Mouse (Mus musculus): ENCODE measurements around the gene Kalrn.

Kalrn gene

DNA sequence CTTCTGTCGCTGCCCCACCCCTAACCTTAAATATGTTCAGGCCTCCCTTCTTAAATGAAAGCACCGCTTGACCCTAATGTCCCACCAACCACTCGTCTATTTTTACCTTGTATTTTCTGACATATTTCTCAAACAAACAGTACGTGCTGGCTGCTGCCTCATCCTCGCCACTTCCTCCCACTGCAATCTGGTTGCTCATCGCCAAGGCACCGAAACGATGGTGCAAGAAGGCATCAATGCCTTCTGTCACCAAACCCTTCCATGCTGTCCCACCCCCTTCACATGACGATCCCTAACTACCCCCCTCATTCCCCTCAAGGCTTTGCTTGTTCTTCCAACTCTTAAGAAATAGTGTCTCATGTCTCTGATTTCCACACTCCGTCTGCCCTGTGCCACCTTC, 69.1 kb downstream of the Kalrn start:
- peak in 1 of 2 experiments; percentile 59 for DNase-seq (ENCODE audit: low spot score in 2 of 2)

DNA sequence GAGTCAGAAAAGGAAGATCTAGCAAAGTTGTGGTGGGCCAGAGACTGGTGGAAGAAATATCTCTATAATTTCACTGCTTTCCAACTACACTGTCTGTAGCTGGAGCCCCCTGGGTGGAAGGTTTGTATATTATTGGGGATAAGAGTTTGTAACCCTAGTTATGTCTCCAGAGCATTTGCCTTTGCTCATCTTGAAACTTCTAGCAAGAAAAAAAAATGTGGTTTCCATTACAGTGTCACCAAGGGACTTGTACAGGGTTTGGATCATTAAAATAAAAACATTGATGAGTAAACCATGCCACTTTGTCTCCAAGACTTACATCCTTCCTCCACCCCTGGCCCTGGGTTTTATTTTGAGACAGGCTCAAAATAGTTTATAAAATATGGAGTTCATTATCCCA, 71.2 kb downstream of the Kalrn start:
- no peak for DNase-seq (ENCODE audit: low spot score in 2 of 2)

GRCm38 (mm10) chr16:34494741-34495140, 78.6 kb downstream of the Kalrn start:
- DNase-seq (ENCODE audit: low spot score in 2 of 2) = no peak

DNA sequence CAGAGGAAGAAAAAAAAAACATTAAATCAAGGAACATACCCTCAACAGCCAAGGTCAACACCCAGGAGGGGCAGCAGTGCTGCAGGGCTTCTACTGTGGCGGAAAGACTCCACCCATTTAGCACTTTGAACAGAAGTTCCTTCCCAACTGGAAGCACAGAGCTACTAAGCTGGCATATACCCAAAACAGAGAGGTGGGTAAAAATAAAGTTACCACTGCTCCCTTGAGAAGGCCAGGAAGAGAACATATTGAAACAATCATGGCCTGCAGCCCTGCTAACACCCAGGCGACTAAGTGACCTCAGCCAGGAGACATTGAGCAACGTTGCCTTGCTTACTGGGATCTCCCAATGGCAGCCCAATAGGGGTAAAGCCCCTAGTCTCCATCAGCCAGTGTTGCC, 79.4 kb downstream of the Kalrn start:
- no peak for DNase-seq (ENCODE audit: low spot score in 2 of 2)

DNA sequence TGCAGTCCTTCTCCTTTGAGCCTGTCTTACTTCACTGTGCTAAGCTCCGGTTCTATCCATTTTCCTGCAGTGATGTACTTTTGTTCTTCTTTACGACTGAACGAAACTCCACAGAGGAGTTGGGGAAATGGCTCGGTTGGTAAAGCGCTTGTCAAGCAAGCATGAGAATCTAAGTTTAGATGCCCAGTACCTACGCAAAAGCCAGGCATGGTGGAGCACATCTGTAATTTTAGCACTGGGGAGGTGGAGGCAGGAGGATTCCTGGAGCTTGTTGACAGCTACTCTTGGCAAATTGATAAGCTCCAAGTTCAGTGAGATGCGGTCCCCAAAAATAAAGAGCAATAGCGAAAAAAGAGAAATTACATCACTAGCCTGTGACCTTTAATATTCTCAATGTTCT, 82.1 kb downstream of the Kalrn start:
- peak in 1 of 2 experiments; percentile 64 for DNase-seq (ENCODE audit: low spot score in 2 of 2)

- no peak for DNase-seq (ENCODE audit: low spot score in 2 of 2)
These were observed 82.8 kb downstream of the Kalrn start for GRCm38 (mm10) chr16:34490506-34490905.

DNA sequence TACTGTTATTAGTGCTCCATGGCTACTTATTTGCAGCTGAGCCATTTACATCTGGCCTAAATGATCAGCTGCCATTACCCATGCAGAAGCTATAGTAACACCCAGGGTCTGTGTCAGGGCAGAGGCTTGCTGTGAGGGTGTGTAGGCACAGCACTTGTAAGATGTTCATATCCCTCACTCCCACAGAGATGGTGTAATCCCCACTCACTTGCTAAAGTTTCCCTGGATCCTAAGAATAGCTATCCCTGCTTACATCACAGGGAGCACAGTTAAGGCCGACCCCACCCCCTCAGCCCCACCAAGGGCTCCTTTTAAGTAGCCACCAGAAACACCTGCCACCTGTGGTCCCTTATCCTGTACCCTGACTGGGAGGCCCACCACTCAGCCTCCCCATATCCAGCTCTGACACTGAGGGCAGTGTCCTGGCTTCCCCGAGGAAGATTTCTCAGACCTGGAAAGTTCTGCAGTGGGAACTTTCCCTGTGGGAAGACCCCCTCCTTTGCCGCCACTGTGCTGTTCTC, 83.5 kb downstream of the Kalrn start:
- no peak for DNase-seq (ENCODE audit: low spot score in 2 of 2)

DNA sequence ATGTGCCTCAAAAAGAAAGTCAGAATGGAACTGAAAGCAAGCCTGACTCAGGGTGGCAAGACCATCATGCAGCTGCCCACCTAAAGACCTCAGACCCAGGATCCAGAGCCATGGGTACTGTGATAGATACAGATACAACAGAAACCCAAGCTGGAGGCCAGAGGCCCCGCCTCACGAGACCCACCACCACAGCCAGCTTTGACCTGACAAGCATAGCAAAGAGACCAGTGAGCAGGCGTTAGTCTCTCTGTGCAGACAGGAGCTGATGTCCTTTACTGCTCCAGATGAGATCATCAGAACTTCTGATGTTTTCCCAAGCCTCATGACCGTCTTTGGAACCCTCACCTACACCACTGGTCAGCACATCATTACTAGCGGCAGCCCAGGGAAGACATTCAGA, 85.5 kb downstream of the Kalrn start:
- no peak for DNase-seq (ENCODE audit: low spot score in 2 of 2)

- DNase-seq (ENCODE audit: low spot score in 2 of 2) = no peak
These were observed 86.1 kb downstream of the Kalrn start for GRCm38 (mm10) chr16:34487268-34487667.

- no peak for DNase-seq (ENCODE audit: low spot score in 2 of 2)
These were observed 87.8 kb downstream of the Kalrn start for GRCm38 (mm10) chr16:34485483-34485882.

- no peak for DNase-seq (ENCODE audit: low spot score in 2 of 2)
These were observed 88.4 kb downstream of the Kalrn start for GRCm38 (mm10) chr16:34484921-34485320.

DNA sequence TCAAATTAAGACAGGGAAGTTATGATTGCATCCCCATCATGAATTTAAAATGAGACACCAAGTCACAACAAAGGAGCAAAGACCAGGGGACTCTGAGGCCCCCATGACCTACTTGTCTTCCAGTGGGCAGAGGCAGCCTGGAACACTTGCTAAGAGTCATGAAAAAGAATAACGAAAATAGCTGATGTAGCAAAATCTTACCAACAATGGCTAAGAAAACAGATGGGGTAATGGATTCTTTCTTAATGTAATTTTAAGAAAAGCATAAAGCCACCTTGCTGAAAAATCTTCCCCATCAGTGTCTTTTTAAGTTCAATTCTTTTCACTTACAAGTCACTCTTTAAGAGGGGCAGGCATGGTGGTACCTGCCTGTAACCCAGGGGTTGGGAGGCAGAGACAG, 89.1 kb downstream of the Kalrn start:
- DNase-seq (ENCODE audit: low spot score in 2 of 2) = no peak

- no peak for DNase-seq (ENCODE audit: low spot score in 2 of 2)
These were observed 89.6 kb downstream of the Kalrn start for GRCm38 (mm10) chr16:34483716-34484115.

DNA sequence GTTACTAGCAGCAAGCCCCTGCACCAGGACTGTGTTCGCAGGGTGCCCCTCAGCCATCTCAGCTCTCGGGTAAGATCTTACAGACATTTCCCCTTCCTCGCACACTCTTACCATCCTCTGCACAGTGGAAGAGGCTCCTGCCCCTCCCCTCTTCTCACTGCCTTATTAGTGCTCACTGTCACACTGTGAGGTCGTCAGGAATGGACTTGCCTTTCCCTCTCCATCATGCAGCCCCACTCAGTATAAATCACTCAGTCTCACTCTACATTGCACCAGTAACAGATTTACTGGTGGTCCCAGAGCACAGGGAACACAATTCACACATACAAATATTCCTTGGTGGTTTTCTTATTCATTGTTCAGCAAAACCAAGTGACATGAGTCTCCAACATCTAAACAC, 98.6 kb downstream of the Kalrn start:
- DNase-seq (ENCODE audit: low spot score in 2 of 2) = no peak

GRCm38 (mm10) chr16:34473891-34474290, 99.4 kb downstream of the Kalrn start:
- DNase-seq (ENCODE audit: low spot score in 2 of 2) = no peak

- no peak for DNase-seq (ENCODE audit: low spot score in 2 of 2)
These were observed 101.9 kb downstream of the Kalrn start for GRCm38 (mm10) chr16:34471441-34471840.

DNA sequence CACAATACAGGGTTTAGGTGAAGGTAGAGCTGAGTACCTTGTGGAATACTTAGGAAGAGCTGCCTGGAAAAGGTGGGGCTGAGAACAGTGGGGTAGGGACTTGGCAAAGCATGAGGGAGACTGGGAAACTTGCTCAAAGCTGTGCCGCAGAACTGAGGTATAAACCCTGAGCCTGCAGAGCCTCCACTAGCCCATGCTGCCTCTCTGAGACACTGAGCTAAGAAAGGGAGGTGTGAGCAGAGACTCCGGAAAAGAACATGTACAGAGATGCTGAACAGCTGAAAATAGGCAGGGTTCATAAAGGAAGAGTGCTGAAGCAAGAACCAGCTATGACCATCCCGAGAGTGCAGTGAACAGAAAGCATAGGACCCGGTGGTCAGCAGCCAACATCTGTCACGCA, 103.0 kb downstream of the Kalrn start:
- DNase-seq (ENCODE audit: low spot score in 2 of 2) = peak in 1 of 2 experiments; percentile 63

GRCm38 (mm10) chr16:34469277-34469868, 104.0 kb downstream of the Kalrn start:
- DNase-seq (ENCODE audit: low spot score in 2 of 2) = peak; percentile 62 to 79

- DNase-seq (ENCODE audit: low spot score in 2 of 2) = no peak
These were observed 106.7 kb downstream of the Kalrn start for GRCm38 (mm10) chr16:34466649-34467048.

DNA sequence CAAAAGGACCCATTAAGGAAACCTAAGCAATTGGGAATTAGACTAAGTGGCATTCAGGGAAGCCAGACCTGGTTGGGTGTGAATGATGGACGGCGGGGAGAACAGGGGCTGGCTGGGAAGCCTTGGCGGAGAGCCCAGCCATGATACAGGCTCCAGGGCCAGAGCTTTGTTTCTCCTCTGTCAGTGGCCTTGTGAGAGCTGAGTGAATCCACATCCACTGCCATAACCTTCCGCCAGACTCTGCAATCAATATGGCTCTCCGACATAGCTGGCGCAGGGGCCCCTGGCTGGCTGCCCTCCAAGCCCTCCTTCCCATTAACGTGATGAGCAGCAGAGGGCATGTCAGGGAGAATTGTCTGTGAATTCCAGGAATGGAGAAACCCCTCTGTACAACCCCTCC, 117.0 kb downstream of the Kalrn start:
- DNase-seq (ENCODE audit: low spot score in 2 of 2) = no peak

- DNase-seq (ENCODE audit: low spot score in 2 of 2) = no peak
These were observed 127.7 kb downstream of the Kalrn start for GRCm38 (mm10) chr16:34445666-34446065.

DNA sequence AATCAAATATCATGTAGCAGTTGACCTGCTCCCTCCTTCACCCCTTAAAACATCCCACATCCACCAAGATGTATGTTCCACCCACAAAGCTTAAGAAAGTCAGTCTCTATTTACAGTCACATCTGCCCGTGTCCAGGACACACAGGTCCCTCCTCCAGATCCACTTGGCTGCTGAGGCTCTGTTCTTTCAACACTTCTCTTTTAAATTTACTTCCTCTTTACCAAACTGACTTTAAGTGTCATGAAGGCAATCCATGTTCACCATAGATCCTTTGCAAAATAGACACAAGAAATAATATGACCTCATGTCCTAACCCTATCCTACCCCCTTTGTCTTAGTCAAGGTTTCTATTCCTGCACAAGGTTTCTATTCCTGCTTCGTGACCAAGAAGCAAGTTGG, 131.6 kb downstream of the Kalrn start:
- no peak for DNase-seq (ENCODE audit: low spot score in 2 of 2)

DNA sequence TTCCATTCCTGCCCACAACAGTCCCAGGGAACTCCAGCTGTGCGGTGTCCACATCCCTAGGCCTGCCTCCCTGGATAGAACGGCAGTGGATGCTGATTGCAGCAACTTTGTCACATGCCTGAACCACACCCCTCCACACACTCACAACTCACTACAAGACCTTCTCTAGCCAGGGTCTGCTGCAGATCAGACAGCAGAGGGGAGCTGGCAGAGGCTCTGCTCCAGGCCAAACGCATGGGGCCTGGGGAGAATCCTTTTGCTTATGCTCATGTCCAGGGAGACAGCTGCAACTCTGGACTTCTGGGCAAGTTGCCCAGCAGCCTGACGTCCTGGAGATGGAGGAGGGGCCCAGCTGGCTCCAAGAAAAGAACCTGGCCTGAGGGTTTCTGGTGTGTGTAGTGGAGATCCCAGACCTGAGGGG, 132.3 kb downstream of the Kalrn start:
- DNase-seq (ENCODE audit: low spot score in 2 of 2) = peak in 1 of 2 experiments; percentile 26

GRCm38 (mm10) chr16:34440019-34440615, 133.2 kb downstream of the Kalrn start:
- DNase-seq (ENCODE audit: low spot score in 2 of 2) = peak; percentile 76 to 77
